Mouse (Mus musculus): Measurements from ENCODE around the gene Dcaf6.

DNA sequence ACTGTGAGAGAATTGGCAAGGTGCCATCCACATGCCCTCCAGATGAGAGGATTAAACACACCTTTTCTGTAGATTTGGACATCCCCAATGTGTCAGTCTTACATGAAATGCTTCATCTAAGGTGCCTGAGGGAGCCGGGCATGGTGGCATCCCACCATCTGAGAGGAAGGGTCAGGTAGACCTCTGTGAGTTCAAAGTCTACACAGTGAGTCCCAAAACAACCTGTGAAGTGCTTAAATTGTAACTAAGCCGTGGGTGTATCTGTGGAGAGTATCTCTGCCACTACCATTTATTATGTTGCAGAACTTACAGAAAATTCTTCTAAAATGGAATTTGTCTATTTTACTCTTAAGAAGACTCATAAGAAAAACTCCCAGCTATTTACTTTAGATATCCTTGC, 25.8 kb upstream of the Dcaf6 start:
- TF ChIP-seq CTCF (IDR thresholded peaks at IDR 0.05; ENCODE audit: borderline replicate concordance, insufficient read depth, low read length), result no peak
- TF ChIP-seq POLR2A (IDR thresholded peaks at IDR 0.05; ENCODE audit: low read depth, low read length), result no peak

Data from embryonic fibroblast, embryonic 13.5 days (primary cell).